Mouse (Mus musculus) embryonic facial prominence, embryonic 11.5 days (tissue): ENCODE results near the gene Fgfr2. TPM values are rescaled to one million over a fixed set of nuclear protein-coding genes. Genes with fewer than 3 reads are reported as not detected.

Source experiments
- ATAC-seq: fragments of 200-750 bp; cut with Nextera tagmentation; replicated peaks from 2 replicates; pipeline ENCODE4 v1.8.0; 2017; ENCODE audit warnings: low read depth; ENCODE audit not compliant: insufficient number of reproducible peaks, low FRiP score, low TSS enrichment
- DNase-seq: peaks from one replicate; pipeline ENCODE4 v3.0.0-alpha.2; 2015; ENCODE audit warnings: low spot score
- H3K27ac ChIP-seq: fragments of 300-500 bp; sonication (generic); replicated peaks from 2 replicates; pipeline ENCODE4 v1.5.1; 2014; ENCODE audit warnings: mild to moderate bottlenecking, low read depth, low read length, control low read depth
- H3K27me3 ChIP-seq: fragments of 300-500 bp; sonication (generic); 2 replicates; pipeline ENCODE4 v1.6.1; 2014; ENCODE audit warnings: mild to moderate bottlenecking, low read length, moderate library complexity, mixed read lengths; ENCODE audit not compliant: control insufficient read depth, insufficient read depth
- H3K36me3 ChIP-seq: fragments of 300-500 bp; sonication (generic); replicated peaks from 2 replicates; pipeline ENCODE4 v1.6.1; 2014; ENCODE audit warnings: low read depth, mild to moderate bottlenecking, low read length, moderate library complexity, mixed read lengths; ENCODE audit not compliant: control insufficient read depth, insufficient read depth
- H3K4me1 ChIP-seq: fragments of 300-500 bp; sonication (generic); 2 replicates; pipeline ENCODE4 v1.6.1; 2014; ENCODE audit warnings: low read length, mixed read lengths; ENCODE audit not compliant: control insufficient read depth, insufficient read depth
- H3K4me2 ChIP-seq: fragments of 300-500 bp; sonication (generic); 2 replicates; pipeline ENCODE4 v1.6.1; 2014; ENCODE audit warnings: low read depth, mild to moderate bottlenecking, control low read depth, low read length, moderate library complexity
- H3K4me3 ChIP-seq: fragments of 300-500 bp; sonication (generic); 2 replicates; pipeline ENCODE4 v1.5.1; 2014; ENCODE audit warnings: low read depth, low read length, control low read depth
- H3K9ac ChIP-seq: fragments of 300-500 bp; sonication (generic); replicated peaks from 2 replicates; pipeline ENCODE4 v1.6.1; 2014; ENCODE audit warnings: mild to moderate bottlenecking, control low read depth, low read length
- H3K9me3 ChIP-seq: fragments of 300-500 bp; sonication (generic); replicated peaks from 2 replicates; pipeline ENCODE4 v1.6.1; 2016; ENCODE audit warnings: mild to moderate bottlenecking, low read length, inconsistent platforms, mixed read lengths; ENCODE audit not compliant: control insufficient read depth
- WGBS: fragments of 180-500 bp; shearing (Covaris S2); extraction: QIAGEN DNeasy Blood & Tissue Kit; methylation state at CpG from one replicate; pipeline ENCODE4 v1.1.7; 2014; 5-methylcytosine and 5-hydroxymethylcytosine counted together
- polyA plus RNA-seq: library from polyadenylated mRNA; unstranded; fragments of >200 nt; fragmentation: Nextera tagmentation; extraction: Ambion mirVana; gene quantifications from 2 replicates; pipeline ENCODE4 v1.2.1, GENCODE M21; 2014

Fgfr2 gene
- polyA plus RNA-seq, 1 experiment from 2014 or later = 75.6 TPM

GRCm38 (mm10) chr7:130756343-130756835 lies 2366.8 kb downstream of the Fgfr2 start:
- ATAC-seq (no peak), DNase-seq (no peak)
- Histone ChIP-seq H3K36me3 (no peaks in the 10 kb centered on the region; the same call in 1 of the 2 replicates), H3K4me2 (no peak overlapping the region), H3K9ac (no peak overlapping the region), H3K4me3 (no peak overlapping the region), H3K9me3 (no peaks in the 10 kb centered on the region), H3K4me1 (no peaks in the 10 kb centered on the region), H3K27ac (no peak overlapping the region), H3K27me3 (no peaks in the 10 kb centered on the region)
- 86% methylated on average over 7 of the region's 7 CpGs for WGBS

GRCm38 (mm10) chr7:130754790-130755189 lies 2368.4 kb downstream of the Fgfr2 start:
- WGBS = 96% methylated on average over 2 of the region's 2 CpGs
- DNase-seq = peak; percentile 8

GRCm38 (mm10) chr7:130751678-130752077 lies 2371.5 kb downstream of the Fgfr2 start:
- Histone ChIP-seq H3K4me3 (no peak overlapping the region), H3K36me3 (no peaks in the 10 kb centered on the region; the same call in 1 of the 2 replicates), H3K27me3 (no peaks in the 10 kb centered on the region), H3K4me1 (no peaks in the 10 kb centered on the region), H3K9me3 (no peaks in the 10 kb centered on the region), H3K27ac (no peak overlapping the region), H3K9ac (no peak overlapping the region), H3K4me2 (no peak overlapping the region)
- ATAC-seq (no peak), DNase-seq (no peak)
- WGBS = 61% methylated on average over 9 of the region's 9 CpGs

More at GRCm38 (mm10) chr7:130754790-130755189, 2368.4 kb downstream of the Fgfr2 start:
- Histone ChIP-seq H3K9ac (no peak overlapping the region), H3K27ac (no peak overlapping the region), H3K4me2 (no peak overlapping the region), H3K36me3 (no peaks in the 10 kb centered on the region; the same call in 1 of the 2 replicates), H3K27me3 (no peaks in the 10 kb centered on the region), H3K4me1 (no peaks in the 10 kb centered on the region), H3K9me3 (no peaks in the 10 kb centered on the region), H3K4me3 (no peak overlapping the region)
- no peak for ATAC-seq

GRCm38 (mm10) chr7:130750752-130751490 lies 2372.2 kb downstream of the Fgfr2 start:
- no peaks in the 10 kb centered on the region for H3K27me3 ChIP-seq
- no peak overlapping the region for H3K4me3 ChIP-seq
- H3K9me3 ChIP-seq = no peaks in the 10 kb centered on the region
- H3K4me2 ChIP-seq = no peak overlapping the region
- H3K27ac ChIP-seq = 0 out of 2 replicates have a peak overlapping the region, but pooled peaks have one; percentile 20
- no peaks in the 10 kb centered on the region for H3K4me1 ChIP-seq
- H3K36me3 ChIP-seq = no peaks in the 10 kb centered on the region; the same call in 1 of the 2 replicates
- DNase-seq (peak; percentile 58), ATAC-seq (peak; percentile 53; the same call in 1 of the 2 replicates)
- no peak overlapping the region for H3K9ac ChIP-seq
- WGBS = 65% methylated on average over 17 of the region's 17 CpGs

- H3K4me2 ChIP-seq = no peak overlapping the region
- no peak overlapping the region for H3K27ac ChIP-seq
- H3K4me3 ChIP-seq = no peak overlapping the region
- no peaks in the 10 kb centered on the region; the same call in 1 of the 2 replicates for H3K36me3 ChIP-seq
- H3K4me1 ChIP-seq = no peaks in the 10 kb centered on the region
- 95% methylated on average over 4 of the region's 4 CpGs for WGBS
- H3K9me3 ChIP-seq = no peaks in the 10 kb centered on the region
- ATAC-seq (no peak), DNase-seq (no peak)
- H3K9ac ChIP-seq = no peak overlapping the region
- H3K27me3 ChIP-seq = no peaks in the 10 kb centered on the region
Observed at GRCm38 (mm10) chr7:130749165-130749564, 2374.0 kb downstream of the Fgfr2 start.

GRCm38 (mm10) chr7:130743239-130744025 lies 2379.7 kb downstream of the Fgfr2 start:
- Histone ChIP-seq H3K4me1 (no peaks in the 10 kb centered on the region), H3K9ac (no peak overlapping the region), H3K27ac (no peak overlapping the region), H3K36me3 (peaks cover 5% of the 10 kb centered on the region), H3K4me2 (no peak overlapping the region), H3K9me3 (no peaks in the 10 kb centered on the region), H3K4me3 (no peak overlapping the region), H3K27me3 (no peaks in the 10 kb centered on the region)
- DNase-seq (no peak), ATAC-seq (peak; percentile 52; the same call in 1 of the 2 replicates)
- WGBS = 89% methylated on average over 9 of the region's 9 CpGs

- Histone ChIP-seq H3K9me3 (no peaks in the 10 kb centered on the region), H3K4me2 (no peak overlapping the region), H3K27ac (no peak overlapping the region), H3K36me3 (peaks cover 7% of the 10 kb centered on the region), H3K4me1 (no peaks in the 10 kb centered on the region), H3K27me3 (no peaks in the 10 kb centered on the region), H3K4me3 (no peak overlapping the region), H3K9ac (no peak overlapping the region)
- ATAC-seq = no peak
- 84% methylated on average over 4 of the region's 4 CpGs for WGBS
- DNase-seq = no peak
Observed at GRCm38 (mm10) chr7:130741099-130741498, 2382.1 kb downstream of the Fgfr2 start.
